Mouse (Mus musculus): ENCODE results near the gene 2310022A10Rik. TPM values are rescaled to one million over a fixed set of nuclear protein-coding genes. Genes with fewer than 3 reads are reported as not detected.
A peak's percentile ranks its signal among the peaks of the same experiment; 100 is the strongest.

2310022A10Rik gene
- total RNA-seq, 2 experiments from 2014 or later, result 21.6 to 28.0 TPM

DNA sequence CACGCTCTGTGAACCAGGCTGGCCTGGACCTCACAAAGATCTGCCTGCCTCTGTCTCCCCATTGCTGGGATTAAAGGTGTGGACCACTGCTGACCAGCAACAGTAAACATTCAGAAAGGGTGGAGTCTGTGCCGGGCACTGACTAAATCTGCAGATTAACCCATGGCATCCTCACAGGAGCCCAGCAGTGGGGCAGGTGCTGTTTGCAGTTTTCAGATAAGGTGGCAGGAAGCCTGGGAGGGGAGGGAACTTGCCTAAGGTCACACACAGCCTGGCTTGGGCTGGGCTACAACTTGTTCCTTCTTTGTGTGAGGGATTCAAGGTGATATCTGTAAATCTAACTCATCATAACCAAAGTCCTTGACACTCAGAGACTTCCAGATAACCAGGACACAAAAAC is 12.5 kb upstream of the 2310022A10Rik start:
- no peak for DNase-seq (ENCODE audit: low spot score in 2 of 2)

DNA sequence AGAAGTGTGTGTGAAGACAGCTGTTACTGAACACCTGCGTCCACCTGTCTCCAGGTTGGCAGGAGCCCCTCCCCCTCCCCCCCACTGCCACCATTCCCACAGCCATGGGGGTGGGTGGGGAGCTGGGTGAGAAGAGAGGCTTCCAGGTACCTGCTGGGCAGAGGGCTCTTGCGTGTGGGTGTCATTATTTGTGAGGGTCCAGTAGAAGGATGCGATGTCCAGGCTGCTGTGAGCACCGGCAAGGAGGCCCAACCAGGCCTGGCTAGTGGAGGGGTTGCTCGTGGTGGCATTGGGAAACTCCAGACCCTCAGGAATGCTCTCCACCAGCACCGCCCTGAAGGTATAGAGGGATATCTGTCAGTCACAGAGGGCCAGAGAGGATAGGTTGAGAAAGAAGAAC is 12.1 kb upstream of the 2310022A10Rik start:
- DNase-seq (ENCODE audit: low spot score in 2 of 2), result no peak

DNA sequence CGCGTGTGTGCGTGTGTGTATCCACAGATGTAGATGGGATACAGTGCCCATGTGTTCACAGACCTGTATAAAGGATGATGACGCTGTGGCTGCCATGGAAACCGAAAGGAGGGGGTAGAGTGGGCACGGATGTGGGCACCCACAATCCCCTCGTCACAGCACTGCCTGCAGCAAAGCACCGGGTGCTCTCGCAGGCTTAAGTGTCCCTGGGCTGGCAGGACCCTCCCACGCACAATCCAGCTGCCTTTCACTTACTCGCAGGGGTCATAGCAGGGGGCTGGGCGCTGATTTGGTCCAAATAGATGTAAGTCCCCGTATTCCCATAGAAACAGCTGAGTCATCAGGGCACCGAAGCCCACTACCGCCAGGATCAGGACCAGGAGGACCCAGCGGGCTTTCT is 11.6 kb upstream of the 2310022A10Rik start:
- DNase-seq (ENCODE audit: low spot score in 2 of 2), result no peak

DNA sequence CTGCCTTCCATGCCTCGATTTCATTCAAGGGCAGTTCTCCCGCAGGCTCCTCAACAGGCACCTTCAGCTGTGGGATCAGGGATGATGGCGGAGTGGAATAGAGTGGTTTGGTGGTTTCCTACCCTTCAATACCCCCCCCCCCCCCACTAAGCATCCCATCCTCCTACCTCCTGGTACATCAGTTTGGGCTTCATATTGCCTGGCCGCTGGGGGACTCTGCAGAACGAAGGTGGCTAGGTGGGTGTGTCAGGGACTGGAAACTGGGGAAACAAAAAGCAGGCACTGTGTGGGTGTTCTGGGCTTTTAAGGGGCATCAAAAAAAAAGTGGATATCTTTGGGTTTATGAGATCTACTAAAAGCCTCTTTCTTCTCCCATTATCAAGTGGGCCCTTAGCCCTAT is 11.1 kb upstream of the 2310022A10Rik start:
- DNase-seq (ENCODE audit: low spot score in 2 of 2), result no peak

DNA sequence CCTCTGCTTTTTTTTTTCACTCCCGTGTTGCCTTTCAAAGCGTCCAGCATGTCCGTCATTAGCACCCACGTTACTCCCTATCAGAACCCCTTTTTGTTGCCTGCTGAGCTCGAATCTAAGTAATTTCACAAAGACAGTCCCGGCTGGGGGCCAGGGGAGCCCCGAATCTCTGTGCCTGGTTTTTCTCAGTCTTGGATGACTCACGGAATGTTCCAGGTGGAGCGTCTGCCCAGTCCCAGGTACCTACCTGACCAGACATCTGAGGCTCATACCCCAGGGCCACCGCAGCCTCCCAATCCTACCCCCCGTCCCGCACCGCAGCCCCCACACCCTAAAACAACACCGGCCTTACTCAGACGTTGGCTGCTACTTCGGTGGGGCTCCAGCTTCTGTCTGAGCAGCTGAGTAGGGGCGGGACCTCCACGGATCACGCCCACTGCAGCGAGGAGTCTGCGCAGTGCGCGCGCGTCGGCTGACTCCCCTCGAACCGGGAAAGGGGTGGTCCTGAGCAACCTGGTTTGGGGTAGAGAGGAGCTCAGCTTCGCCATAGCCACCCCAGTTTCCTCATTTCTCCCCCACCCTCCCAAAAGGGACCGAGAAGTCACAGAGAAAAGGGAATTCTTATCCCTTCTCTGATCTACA is 10.5 kb upstream of the 2310022A10Rik start:
- peak; percentile 69 to 76 for DNase-seq (ENCODE audit: low spot score in 2 of 2)

DNA sequence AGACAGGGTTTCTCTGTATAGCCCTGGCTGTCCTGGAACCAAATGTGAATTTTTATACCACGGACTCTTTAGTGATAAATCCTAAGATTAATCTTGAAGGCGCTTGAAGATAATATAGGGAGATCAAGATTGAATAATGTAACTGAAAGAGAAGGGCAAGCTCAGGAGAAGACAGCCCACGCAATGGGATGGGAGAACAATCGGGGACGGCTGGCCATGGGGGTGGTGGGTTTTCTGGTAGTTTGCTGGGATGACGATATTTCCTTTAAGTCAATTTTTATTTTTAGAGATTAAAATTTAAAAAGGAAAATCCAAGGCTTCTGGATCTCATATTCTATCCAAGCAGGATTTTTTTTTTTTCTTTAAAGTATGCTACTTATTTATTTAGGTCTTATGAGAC is 10.0 kb upstream of the 2310022A10Rik start:
- no peak for DNase-seq (ENCODE audit: low spot score in 2 of 2)

DNA sequence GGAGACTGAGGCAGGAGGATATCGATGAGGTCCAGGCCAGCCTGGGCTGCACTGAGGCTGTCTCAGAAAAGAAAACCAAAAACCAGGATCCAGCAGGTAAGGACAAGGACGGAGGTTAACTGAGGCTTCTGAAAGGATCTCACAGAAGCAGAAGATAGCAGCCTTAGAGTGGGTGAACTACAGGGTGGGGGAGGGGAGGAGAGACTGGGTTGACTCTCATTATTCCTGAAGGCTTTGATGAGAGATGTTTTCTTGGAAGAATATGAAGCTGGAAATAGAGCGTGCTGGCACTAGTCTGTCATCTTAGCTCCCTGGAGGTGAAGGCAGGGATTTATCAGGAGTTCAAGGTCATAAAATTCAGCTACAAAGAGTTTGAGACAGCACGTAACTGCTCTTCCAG is 9.2 kb upstream of the 2310022A10Rik start:
- DNase-seq (ENCODE audit: low spot score in 2 of 2), result no peak

DNA sequence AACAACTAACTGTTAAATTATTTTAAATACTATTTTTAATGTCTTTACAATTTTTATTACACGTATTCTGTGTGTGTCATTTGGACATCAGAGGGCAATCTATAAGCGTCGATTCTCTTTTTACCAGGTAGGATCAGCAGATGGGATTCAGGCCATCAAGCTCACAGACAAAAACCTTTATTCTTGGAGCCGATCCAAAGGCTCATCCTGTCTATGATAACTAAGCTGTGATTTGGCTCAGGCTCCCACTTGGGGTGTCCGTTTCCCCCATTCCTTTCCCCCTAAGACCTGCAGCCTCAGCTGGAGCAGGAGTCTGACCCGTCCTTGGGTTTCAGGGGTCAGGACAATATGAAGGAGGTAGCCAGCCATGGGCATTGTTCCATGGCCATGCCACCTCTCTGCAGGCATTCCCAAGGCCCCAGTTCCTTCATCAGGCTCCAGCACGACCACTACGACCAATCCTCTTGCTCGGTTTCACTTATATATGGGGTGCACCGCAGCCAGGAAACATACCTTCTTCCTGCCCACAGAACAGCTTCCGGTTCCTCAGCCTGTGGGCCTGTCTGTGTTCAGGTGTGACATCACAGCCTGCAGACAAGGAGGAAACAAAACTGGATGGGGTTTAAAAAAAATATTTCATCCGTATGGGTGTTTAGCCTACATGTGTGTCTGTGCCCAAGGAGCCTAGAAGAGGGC is 8.2 kb upstream of the 2310022A10Rik start:
- no peak for DNase-seq (ENCODE audit: low spot score in 2 of 2)

DNA sequence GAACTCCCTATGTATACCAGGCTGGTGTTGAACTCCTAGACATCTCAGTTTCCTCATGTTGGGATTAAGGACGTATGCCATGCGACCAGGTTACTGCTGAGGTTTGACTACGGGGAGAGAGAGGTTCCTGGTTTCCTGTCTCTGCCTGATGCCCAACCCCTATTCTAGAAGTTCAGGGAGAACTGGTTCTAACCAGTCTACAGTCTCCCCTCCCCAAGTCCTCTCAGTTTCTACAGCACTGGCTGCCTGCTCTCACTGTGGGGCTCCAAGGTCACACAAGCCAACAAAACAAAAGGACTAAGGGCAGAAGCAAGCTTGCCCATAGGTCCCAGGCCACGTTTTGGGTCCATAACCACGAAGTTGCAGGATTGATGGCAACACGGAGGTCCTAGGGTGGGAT is 3.4 kb upstream of the 2310022A10Rik start:
- no peak for DNase-seq (ENCODE audit: low spot score in 2 of 2)

DNA sequence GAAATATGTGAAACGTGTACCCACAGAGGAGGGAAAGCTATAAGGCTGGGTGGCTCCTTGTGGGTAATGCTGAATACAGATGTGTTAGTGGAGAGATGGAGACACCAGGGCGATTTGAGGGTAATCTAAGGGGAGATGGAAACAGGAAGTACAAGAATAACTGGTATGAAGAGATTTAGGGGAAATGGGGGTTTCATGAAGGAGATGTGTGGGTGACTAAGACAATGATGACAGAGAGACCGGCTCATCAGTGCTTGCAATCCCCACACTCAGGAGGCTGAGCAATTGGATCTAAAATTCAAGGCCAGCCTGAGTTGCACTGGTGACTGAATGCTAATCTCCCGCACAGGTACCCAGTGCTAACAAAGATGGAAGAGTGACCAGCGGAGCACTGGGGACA is 963 bp upstream of the 2310022A10Rik start:
- no peak for DNase-seq (ENCODE audit: low spot score in 2 of 2)

DNA sequence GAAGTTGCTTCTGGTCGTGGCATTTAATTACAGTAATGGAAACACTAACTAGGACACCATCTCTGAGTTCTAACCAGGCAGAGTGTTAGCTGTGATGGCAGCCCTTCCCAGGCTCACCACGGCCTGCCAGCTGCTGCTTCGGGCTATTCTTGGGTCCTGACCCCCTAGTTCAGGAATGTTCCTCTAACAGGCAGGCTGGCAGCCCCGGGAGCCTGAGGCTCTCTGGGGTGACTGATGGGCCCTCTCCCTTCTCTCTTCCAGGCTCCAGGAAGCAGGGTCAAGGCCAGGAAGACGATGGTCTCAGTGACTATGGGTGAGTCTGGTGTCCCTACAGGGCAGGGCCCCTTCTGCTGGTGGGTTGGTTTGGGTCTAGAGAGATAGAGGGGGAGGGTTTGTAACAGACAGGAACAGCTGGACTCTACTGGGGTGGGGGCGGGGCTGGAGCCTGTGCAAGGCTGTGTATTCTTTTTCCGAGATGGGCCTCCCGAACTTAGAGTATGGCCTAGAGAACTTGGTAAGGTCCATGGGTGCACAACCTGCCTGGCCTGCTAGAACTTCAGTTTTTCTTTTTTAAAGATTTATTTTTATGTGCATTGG is 7.4 kb downstream of the 2310022A10Rik start:
- DNase-seq (ENCODE audit: low spot score in 2 of 2), result no peak

DNA sequence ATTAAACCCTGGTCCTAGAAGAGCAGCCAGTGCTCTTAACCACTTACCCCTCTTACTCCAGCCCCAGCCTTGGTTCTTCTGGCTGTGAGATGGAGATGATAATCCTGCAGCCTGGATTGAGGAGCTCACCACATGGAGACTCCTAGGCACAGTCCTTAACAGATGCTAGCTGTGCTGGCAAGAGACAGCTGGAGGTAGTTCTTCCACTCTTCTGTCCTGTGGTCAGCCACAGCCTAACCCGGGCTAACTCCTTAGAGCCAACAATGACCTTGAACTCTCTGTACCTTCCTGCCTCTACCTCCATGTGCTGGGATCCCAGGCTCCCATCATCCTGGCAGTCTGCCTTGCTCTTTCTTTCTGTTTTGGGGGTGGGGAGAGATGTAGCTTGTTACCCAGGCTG is 7.9 kb downstream of the 2310022A10Rik start:
- DNase-seq (ENCODE audit: low spot score in 2 of 2), result no peak

DNA sequence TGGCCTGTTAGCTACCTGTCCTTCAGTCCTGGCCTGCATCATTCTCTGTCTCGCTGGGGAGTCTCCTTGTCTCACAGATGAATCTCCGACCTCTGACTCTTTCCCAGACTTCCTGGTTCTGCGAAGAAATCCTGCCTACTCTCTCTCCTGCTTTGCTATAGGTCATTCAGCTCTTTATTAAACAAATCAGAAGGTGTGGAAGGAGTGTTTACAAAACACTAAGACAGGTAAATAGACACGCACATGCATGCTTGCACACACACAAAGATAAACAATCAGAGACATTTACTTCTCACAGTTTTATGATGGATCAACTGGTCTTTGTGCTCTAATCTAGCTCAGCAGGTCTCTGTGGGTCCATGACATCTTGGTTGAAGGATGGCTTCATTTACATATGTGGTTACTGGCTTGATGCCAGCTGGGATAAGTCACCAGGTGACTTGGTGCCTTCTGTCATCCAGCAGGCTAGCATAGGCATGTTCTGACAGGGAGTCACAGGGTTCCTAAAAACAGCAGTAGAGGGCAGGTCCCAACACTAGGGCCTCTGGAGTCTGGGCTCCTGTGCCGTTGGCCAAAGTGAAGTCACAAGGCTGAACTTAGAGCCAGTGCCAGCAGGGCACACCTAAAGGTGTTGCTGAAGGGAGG is 16.7 kb downstream of the 2310022A10Rik start:
- DNase-seq (ENCODE audit: low spot score in 2 of 2), result no peak

DNA sequence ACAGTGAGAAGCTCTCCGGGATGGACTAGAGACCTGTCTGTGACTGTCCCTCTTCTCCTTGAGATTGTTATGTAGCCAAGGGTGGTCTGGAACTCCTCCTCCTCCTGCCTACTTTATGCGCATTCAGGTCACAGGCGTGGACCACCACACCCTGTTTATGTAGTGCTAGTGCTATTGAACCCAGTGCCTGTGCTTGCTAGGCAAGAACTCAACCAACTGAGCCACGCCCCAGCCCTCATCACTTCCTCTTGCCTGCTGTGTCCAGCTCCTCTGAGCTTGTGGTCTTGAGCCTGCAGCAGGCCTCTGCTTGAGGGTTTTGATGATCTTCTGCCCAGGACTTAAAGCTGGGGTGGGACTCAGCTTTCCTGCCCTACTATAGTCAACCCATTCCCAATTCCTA is 19.1 kb downstream of the 2310022A10Rik start:
- DNase-seq (ENCODE audit: low spot score in 2 of 2), result no peak

DNA sequence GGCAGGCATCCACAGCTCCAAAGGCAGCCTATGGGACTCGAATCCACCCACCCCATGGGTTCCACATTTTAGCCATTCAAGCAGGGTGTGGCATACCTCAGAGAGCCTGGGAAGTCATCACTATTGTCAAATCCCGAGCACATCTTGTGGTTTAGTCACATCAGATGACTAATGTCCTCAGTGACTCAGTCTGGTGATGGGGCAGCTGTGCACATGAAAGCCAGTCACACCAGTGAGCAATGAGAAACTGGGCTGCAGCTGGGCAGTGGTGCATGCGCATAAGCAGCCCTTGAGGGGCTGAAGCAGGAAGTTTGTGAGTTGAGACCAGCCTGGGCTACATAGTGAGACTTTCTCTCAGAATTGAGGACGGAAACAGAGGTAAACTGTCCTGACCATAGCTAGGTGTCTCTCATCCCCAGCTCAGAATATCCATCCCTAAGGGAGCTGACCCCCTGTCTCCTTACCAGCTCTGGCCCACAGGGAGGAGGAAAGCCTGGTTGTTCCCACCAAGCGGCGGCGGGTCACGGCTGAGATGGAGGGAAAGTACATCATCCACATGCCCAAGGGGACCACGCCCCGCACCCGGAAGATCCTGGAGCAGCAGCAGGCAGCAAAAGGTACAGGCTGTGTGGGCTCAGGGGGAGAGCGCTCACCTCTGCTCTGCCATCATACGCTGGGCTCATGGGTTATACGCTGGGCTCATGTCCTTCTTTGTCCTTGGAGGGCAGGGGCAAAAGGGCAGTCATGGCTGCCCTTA is 21.3 kb downstream of the 2310022A10Rik start:
- no peak for DNase-seq (ENCODE audit: low spot score in 2 of 2)

DNA sequence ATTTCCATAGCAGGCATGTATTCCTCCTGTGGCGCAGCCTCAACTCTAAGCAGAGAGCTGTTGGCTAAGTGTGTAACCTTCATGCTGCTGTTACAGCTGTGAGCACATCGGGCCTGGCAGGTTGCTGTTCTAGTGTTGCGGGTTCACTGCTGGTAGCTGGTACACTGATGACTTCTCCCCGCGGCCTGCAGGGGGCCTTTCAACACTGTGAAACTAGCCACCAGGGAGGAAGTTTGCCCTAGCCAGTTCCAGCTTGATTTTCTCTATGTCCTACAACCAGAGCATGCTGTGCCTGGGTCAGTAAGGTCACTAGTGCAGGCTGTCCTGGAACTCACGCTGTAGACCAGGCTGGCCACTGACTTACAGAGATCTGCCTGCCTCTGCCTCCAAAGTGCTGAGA is 23.9 kb downstream of the 2310022A10Rik start:
- DNase-seq (ENCODE audit: low spot score in 2 of 2), result no peak

DNA sequence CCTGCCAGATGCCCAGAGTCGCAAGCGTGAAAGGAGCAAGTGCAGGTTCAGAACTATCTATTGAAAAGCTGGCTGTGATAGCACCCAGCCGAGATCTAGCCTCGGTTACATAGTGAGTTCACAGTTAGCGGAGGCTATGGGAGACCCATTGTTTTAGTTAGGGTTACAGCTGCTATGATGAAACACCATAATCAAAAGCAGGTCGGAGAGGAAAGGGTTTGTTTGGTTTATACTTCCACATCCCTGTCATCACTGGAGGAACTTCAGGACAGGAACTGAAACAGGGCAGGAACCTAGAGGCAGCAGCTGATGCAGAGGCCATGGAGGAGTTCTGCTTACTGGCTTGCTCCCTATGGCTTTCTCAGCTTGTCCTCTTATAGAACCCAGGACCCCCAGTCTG is 24.6 kb downstream of the 2310022A10Rik start:
- no peak for DNase-seq (ENCODE audit: low spot score in 2 of 2)

DNA sequence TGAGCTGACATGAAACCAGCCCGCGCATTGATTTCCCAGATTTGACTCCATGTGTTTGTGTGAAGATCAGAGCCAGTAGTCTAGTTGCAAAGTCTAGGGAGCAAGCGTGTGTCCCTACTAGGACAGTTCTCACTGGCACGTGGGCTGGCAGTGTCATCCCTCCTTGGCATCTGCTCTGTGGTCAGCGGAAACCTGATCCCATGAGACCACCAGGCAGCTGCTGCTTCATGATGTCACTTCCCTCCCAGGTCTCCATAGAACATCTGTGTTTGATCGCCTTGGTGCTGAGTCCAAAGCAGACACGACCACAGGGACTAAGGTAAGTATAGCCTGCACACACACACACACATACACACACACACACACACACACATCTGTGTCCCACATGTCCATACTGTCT is 25.4 kb downstream of the 2310022A10Rik start:
- no peak for DNase-seq (ENCODE audit: low spot score in 2 of 2)

DNA sequence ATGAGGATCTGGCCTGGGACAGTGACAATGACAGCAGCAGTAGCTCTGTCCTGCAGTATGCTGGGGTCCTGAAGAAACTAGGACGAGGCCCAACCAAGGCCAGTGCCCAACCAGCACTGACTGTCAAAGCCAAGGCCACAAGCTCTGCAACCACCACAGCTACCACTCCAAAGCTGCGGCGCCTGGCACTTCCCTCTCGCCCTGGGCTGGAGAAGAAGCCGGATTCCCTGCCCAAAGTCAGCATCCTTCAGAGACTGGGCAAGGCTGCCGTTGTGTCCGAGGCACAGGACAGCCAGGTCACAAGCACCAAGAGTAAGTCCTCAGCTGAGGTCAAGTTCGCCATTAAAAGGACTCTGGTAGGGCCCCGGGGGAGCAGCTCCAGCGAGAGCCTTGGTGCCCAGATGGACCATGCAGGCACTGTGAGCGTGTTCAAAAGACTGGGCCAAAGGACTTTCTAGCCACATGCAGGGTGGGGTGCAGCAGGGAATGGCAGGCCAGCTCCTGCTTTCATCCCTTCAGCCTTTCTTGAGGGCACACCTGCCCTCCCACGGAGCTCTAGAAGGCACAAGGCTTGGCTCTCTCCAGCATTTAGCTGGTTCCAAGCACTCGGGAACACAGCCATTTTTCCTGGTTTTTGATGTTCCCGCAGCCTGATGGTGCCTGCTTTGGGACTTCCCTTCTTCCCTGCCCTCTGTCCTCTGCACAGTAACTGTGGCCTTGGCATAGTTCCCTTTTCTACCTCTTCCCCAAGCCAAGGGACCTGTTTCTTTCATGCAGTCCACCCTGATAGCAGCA is 27.5 kb downstream of the 2310022A10Rik start:
- DNase-seq (ENCODE audit: low spot score in 2 of 2), result no peak

DNA sequence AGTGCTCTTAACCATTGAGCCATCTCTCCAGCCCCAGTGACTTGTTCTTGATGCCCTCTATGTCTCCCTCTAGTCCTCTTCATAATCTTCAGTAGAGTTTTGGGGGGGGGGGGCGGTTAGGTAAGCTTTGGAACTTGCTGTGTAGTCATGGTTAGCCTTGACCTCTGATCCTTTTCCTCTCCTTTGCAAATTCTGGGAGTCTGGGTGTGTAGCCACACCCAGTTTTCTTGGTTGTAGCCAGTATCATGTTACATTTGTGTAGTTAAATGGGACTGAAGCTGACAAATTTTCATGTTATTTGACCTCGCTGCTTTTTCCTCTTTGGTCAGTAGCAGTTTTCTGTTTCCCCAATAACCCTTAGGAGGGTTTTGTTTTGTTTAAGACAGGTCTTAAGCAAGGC is 33.8 kb downstream of the 2310022A10Rik start:
- no peak for DNase-seq (ENCODE audit: low spot score in 2 of 2)

DNA sequence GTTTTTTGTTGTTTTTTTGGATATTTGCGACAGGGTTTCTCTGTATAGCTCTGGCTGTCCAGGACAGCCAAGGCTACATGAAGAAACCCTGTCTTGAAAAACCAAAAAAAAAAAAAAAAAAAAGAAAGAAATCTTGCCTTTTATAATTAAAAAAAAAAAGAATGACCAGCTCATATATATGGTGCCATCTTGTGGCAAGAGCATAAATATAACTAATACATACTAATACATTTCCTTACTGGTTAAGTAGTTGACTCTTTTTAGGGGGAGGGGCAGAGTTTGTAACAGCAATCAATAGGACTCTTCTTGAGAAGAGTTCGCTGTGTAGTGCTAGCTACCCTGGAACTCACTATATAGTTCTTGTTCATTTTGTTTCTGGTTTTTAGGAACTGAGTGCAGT is 34.7 kb downstream of the 2310022A10Rik start:
- DNase-seq (ENCODE audit: low spot score in 2 of 2), result no peak

All from adrenal gland, postnatal 4 days (tissue).